Mouse (Mus musculus) myocyte (in vitro differentiated cells): ENCODE data around the gene Adra1d. TPM values are rescaled to one million over a fixed set of nuclear protein-coding genes. Genes with fewer than 3 reads are reported as not detected.

Source experiments
- H3K27me3 ChIP-seq: one replicate; pipeline ENCODE4 v1.6.1; 2011; ENCODE audit not compliant: control insufficient read depth, insufficient read depth, insufficient read length
- H3K36me3 ChIP-seq: one replicate; pipeline ENCODE4 v1.6.1; 2011; ENCODE audit not compliant: control insufficient read depth, insufficient read depth
- H3K4me2 ChIP-seq: one replicate; pipeline ENCODE4 v1.6.1; 2011; ENCODE audit warnings: low read depth, control low read depth
- H3K4me3 ChIP-seq: one replicate; pipeline ENCODE4 v1.5.1; 2011; ENCODE audit warnings: mild to moderate bottlenecking, control low read depth, moderate library complexity
- H3K79me2 ChIP-seq: one replicate; pipeline ENCODE4 v1.6.1; 2011; ENCODE audit not compliant: control insufficient read depth, insufficient read depth
- H3ac ChIP-seq: one replicate; pipeline ENCODE4 v1.6.1; 2011; ENCODE audit not compliant: control insufficient read depth, insufficient read length
- CEBPB ChIP-seq: IDR thresholded peaks from 2 replicates; pipeline ENCODE4 v1.6.1; 2011; ENCODE audit warnings: mild to moderate bottlenecking, moderate library complexity; ENCODE audit not compliant: poor library complexity, insufficient read depth, severe bottlenecking
- E2F4 ChIP-seq: IDR thresholded peaks from one replicate; pipeline ENCODE4 v1.6.1; 2011; ENCODE audit warnings: mild to moderate bottlenecking, control low read depth, moderate library complexity; ENCODE audit not compliant: insufficient read depth
- MAX ChIP-seq: IDR thresholded peaks from one replicate; pipeline ENCODE4 v1.6.1; 2011; ENCODE audit warnings: low read depth, mild to moderate bottlenecking, control low read depth
- MYOD1 ChIP-seq, 3 experiments: IDR thresholded peaks; one replicate each; pipeline ENCODE4 v1.6.1; 2011; ENCODE audit warnings: control low read depth in 2 of 3, low read depth in 2 of 3, mild to moderate bottlenecking in 2 of 3, moderate library complexity in 1 of 3; ENCODE audit not compliant: insufficient read length in 2 of 3, control insufficient read depth in 1 of 3
- MYOG ChIP-seq, 3 experiments: IDR thresholded peaks; one replicate each; pipeline ENCODE4 v1.6.1; 2011; ENCODE audit warnings: control low read depth in 2 of 3, low read depth in 2 of 3, mild to moderate bottlenecking in 2 of 3; ENCODE audit not compliant: insufficient read length in 2 of 3, control insufficient read depth in 1 of 3, insufficient read depth in 1 of 3
- POLR2A ChIP-seq: IDR thresholded peaks from one replicate; pipeline ENCODE4 v1.6.1; 2011; ENCODE audit warnings: low read depth, mild to moderate bottlenecking, control low read depth, moderate library complexity; ENCODE audit not compliant: insufficient read length
- POLR2AphosphoS2 ChIP-seq: IDR thresholded peaks from one replicate; pipeline ENCODE4 v1.6.1; 2011; ENCODE audit warnings: low read depth, control low read depth; ENCODE audit not compliant: insufficient read length
- REST ChIP-seq: IDR thresholded peaks from one replicate; pipeline ENCODE4 v1.6.1; 2011; ENCODE audit warnings: mild to moderate bottlenecking, control low read depth, moderate library complexity; ENCODE audit not compliant: insufficient read depth, insufficient read length
- SRF ChIP-seq: IDR thresholded peaks from one replicate; pipeline ENCODE4 v1.6.1; 2011; ENCODE audit warnings: low read depth; ENCODE audit not compliant: control insufficient read depth, insufficient read length
- TCF12 ChIP-seq: IDR thresholded peaks from one replicate; pipeline ENCODE4 v1.6.1; 2011; ENCODE audit warnings: mild to moderate bottlenecking, control low read depth; ENCODE audit not compliant: poor library complexity, insufficient read depth, severe bottlenecking
- TCF3 ChIP-seq: IDR thresholded peaks from one replicate; pipeline ENCODE4 v1.6.1; 2011; ENCODE audit warnings: low read depth, control low read depth; ENCODE audit not compliant: insufficient read length
- USF1 ChIP-seq: IDR thresholded peaks from one replicate; pipeline ENCODE4 v1.6.1; 2011; ENCODE audit warnings: low read depth, mild to moderate bottlenecking, control low read depth, moderate library complexity
- polyA plus RNA-seq: library from polyadenylated mRNA; unstranded; fragments of >200 nt; fragmentation: generic; extraction: Trizol; gene quantifications from one replicate; pipeline ENCODE4 v1.2.1, GENCODE M21; 2012; ENCODE audit warnings: missing spikeins

Adra1d gene
- polyA plus RNA-seq, 1 experiment, result 1.4 TPM

DNA sequence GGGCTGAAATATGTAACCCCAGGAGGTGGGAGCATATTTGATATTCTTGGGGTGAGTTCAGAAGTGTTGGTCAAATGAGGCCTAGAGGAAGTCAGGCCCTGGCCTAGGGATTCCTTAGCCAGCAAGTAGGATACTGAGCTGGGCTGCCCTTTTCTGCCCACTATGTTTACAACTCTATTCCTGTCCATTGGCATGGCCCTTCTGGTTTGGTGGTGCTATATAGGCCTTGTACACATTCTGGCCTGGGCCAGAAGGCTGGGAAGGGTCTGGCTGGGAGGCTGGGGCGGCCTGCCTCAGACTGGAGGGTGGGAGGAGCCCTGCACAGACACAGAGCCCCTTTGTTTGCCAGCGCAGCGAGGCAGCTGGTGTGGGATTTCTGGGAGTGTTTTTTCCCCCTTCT, 55.7 kb downstream of the Adra1d start:
- Histone ChIP-seq H3ac (no peak overlapping the region), H3K36me3 (no peaks in the 10 kb centered on the region), H3K27me3 (no peaks in the 10 kb centered on the region), H3K4me3 (no peak overlapping the region), H3K79me2 (no peaks in the 10 kb centered on the region), H3K4me2 (no peak overlapping the region)
- no peak for TF ChIP-seq TCF3
- TF ChIP-seq POLR2AphosphoS2, result no peak
- no peak for TF ChIP-seq TCF12
- TF ChIP-seq CEBPB, result no peak
- TF ChIP-seq MYOD1 (IDR thresholded peaks at IDR 0.05; ENCODE audit: control insufficient read depth in 1 of 3, insufficient read length in 2 of 3, low read depth in 2 of 3), result no peak
- TF ChIP-seq USF1, result no peak
- no peak for TF ChIP-seq REST
- TF ChIP-seq E2F4, result no peak
- no peak for TF ChIP-seq MYOG (IDR thresholded peaks at IDR 0.05; ENCODE audit: control insufficient read depth in 1 of 3, insufficient read depth in 1 of 3, insufficient read length in 2 of 3, low read depth in 2 of 3)

DNA sequence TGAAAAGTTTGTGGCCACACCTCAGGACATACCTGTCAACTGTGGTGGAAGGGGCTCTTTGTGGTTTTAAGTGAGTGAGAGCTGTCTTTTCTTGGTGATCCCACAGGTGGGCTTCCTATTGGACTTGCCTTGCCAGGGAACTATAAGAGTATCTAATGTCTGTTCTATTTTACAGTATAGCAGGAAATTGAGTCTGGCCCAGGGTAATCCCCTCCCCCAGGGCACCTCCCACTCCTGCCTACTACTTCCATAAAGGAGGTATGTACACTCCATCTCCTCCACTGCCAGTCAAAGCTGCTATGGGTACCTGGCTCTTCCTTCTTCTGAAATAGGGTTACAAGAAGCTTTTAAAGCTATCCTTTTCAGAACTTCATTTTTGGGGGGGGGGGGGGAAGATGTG, 56.7 kb downstream of the Adra1d start:
- TF ChIP-seq E2F4 (no peak), TCF3 (no peak), SRF (no peak), USF1 (no peak), MYOD1 (IDR thresholded peaks at IDR 0.05; ENCODE audit: control insufficient read depth in 1 of 3, insufficient read length in 2 of 3, low read depth in 2 of 3) (no peak), POLR2A (no peak), POLR2AphosphoS2 (no peak), MAX (no peak), TCF12 (no peak), MYOG (IDR thresholded peaks at IDR 0.05; ENCODE audit: control insufficient read depth in 1 of 3, insufficient read depth in 1 of 3, insufficient read length in 2 of 3, low read depth in 2 of 3) (no peak), CEBPB (no peak), REST (no peak)
- Histone ChIP-seq H3ac (no peak overlapping the region), H3K36me3 (no peaks in the 10 kb centered on the region), H3K4me2 (no peak overlapping the region), H3K79me2 (peaks cover 5% of the 10 kb centered on the region), H3K4me3 (no peak overlapping the region), H3K27me3 (no peaks in the 10 kb centered on the region)

DNA sequence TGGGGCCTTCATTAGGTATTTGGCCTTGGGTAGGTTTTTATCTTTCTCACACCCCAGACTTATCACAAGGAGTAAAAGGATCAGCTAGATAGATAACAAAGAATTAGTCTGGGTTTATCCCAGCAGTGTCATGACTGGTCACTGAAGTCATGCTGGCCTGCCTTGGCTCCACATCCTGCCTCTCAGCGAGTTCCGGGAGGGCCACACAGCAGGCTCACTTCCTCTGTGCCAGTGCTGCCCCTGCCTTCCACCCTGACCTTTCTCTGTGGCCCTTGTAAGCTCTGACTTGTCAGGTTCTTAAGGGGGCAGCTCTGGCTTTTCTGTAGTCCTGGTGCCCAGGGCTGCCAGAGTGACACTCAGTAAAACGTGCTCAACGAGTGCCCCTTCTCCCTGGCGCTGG, 59.5 kb downstream of the Adra1d start:
- Histone ChIP-seq H3K79me2 (peaks cover 5% of the 10 kb centered on the region), H3K27me3 (no peaks in the 10 kb centered on the region), H3K36me3 (no peaks in the 10 kb centered on the region), H3K4me3 (no peak overlapping the region), H3ac (no peak overlapping the region), H3K4me2 (no peak overlapping the region)
- no peak for TF ChIP-seq POLR2A
- no peak for TF ChIP-seq CEBPB
- no peak for TF ChIP-seq POLR2AphosphoS2
- no peak for TF ChIP-seq SRF
- no peak for TF ChIP-seq E2F4
- no peak for TF ChIP-seq TCF12
- TF ChIP-seq TCF3, result no peak
- TF ChIP-seq USF1, result no peak

DNA sequence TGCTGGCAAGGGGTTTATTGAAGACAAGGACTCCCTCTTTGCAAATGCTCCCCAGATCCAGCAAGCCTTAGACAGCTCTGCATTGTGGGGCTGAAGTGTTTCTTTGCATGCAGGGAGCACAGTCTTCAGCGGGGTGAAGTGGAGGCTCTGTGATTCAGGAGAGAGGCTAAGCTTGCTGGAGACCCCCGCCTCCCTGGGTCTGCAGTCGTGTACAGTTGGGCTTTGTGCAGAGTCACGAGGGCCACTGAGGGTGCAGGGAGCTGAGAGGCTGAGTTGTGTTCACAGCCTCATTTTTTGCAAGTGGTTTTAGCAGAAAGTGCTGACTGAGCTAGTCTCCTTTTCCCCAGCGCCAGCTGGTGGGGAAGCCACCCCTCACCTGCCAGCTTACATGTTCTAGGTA, 60.2 kb downstream of the Adra1d start:
- no peaks in the 10 kb centered on the region for H3K27me3 ChIP-seq
- H3K36me3 ChIP-seq, result no peaks in the 10 kb centered on the region
- no peak overlapping the region for H3ac ChIP-seq
- TF ChIP-seq MYOG (IDR thresholded peaks at IDR 0.05; ENCODE audit: control insufficient read depth in 1 of 3, insufficient read depth in 1 of 3, insufficient read length in 2 of 3, low read depth in 2 of 3) (no peak), MYOD1 (IDR thresholded peaks at IDR 0.05; ENCODE audit: control insufficient read depth in 1 of 3, insufficient read length in 2 of 3, low read depth in 2 of 3) (no peak), MAX (no peak)
- peaks cover 5% of the 10 kb centered on the region for H3K79me2 ChIP-seq
- H3K4me2 ChIP-seq, result no peak overlapping the region
- no peak overlapping the region for H3K4me3 ChIP-seq

DNA sequence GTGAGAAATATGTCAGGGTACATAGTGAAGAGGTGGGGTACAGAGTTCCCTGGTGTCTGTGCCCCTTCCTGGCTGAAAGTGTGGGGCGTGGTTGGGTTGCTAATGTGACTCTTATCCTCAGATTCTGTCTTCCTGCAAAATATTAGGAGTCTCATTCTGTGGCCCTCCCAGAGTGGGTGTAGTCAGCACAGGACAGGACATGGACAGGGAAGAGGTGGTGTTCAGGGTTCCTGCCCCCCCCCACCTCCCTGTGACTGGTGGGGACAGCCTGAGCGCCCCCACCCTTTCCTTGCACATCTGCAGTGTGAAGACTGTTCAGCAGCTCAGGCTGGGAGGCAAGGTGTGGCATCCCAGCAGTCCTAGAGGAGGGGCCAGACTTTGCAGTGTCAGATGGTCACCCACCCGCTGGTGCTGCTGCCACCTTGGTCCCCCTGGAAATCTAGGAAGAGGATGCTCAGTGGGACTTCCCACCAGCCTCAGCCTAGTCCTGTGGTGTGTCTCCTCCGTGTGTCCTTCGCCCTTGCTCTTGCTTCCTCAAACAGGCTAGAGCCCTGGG, 62.7 kb downstream of the Adra1d start:
- Histone ChIP-seq H3K36me3 (no peaks in the 10 kb centered on the region), H3K4me3 (no peak overlapping the region), H3K79me2 (peaks cover 13% of the 10 kb centered on the region), H3K27me3 (no peaks in the 10 kb centered on the region), H3ac (no peak overlapping the region), H3K4me2 (no peak overlapping the region)
- no peak for TF ChIP-seq TCF3
- no peak for TF ChIP-seq SRF
- TF ChIP-seq POLR2AphosphoS2, result no peak
- no peak for TF ChIP-seq POLR2A
- TF ChIP-seq MYOD1 (IDR thresholded peaks at IDR 0.05; ENCODE audit: control insufficient read depth in 1 of 3, insufficient read length in 2 of 3, low read depth in 2 of 3), result no peak
- TF ChIP-seq MAX, result no peak
- TF ChIP-seq TCF12, result no peak
- no peak for TF ChIP-seq USF1
- TF ChIP-seq REST, result no peak
- TF ChIP-seq CEBPB, result no peak
- no peak for TF ChIP-seq E2F4
- no peak for TF ChIP-seq MYOG (IDR thresholded peaks at IDR 0.05; ENCODE audit: control insufficient read depth in 1 of 3, insufficient read depth in 1 of 3, insufficient read length in 2 of 3, low read depth in 2 of 3)
